Mouse (Mus musculus) limb, embryonic 12.5 days (tissue): Measurements from ENCODE around the gene Enox1. TPM values are rescaled to one million over a fixed set of nuclear protein-coding genes. Genes with fewer than 3 reads are reported as not detected.

ENCODE experiments used
- ATAC-seq: fragments of 200-750 bp; cut with Nextera tagmentation; 2 replicates; pipeline ENCODE4 v1.8.0; 2017; ENCODE audit warnings: low read depth, moderate TSS enrichment; ENCODE audit not compliant: insufficient number of reproducible peaks, insufficient read depth, low FRiP score, low TSS enrichment
- H3K27ac ChIP-seq: fragments of 300-500 bp; sonication (generic); 2 replicates; pipeline ENCODE4 v1.5.1; 2016; ENCODE audit warnings: mild to moderate bottlenecking, moderate library complexity
- H3K27me3 ChIP-seq: fragments of 300-500 bp; sonication (generic); 2 replicates; pipeline ENCODE4 v1.6.1; 2016; ENCODE audit warnings: mild to moderate bottlenecking, moderate library complexity
- H3K36me3 ChIP-seq: fragments of 300-500 bp; sonication (generic); 2 replicates; pipeline ENCODE4 v1.6.1; 2016; ENCODE audit warnings: mild to moderate bottlenecking, moderate library complexity
- H3K4me1 ChIP-seq: fragments of 300-500 bp; sonication (generic); replicated peaks from 2 replicates; pipeline ENCODE4 v1.6.1; 2016
- H3K4me2 ChIP-seq: fragments of 300-500 bp; sonication (generic); 2 replicates; pipeline ENCODE4 v1.6.1; 2016; ENCODE audit warnings: mild to moderate bottlenecking, moderate library complexity
- H3K4me3 ChIP-seq: fragments of 300-500 bp; sonication (generic); replicated peaks from 2 replicates; pipeline ENCODE4 v1.5.1; 2016; ENCODE audit warnings: mild to moderate bottlenecking
- H3K9ac ChIP-seq: fragments of 300-500 bp; sonication (generic); replicated peaks from 2 replicates; pipeline ENCODE4 v1.6.1; 2016; ENCODE audit warnings: mild to moderate bottlenecking, moderate library complexity
- H3K9me3 ChIP-seq: fragments of 300-500 bp; sonication (generic); 2 replicates; pipeline ENCODE4 v1.6.1; 2016; ENCODE audit warnings: mild to moderate bottlenecking, moderate library complexity
- WGBS: fragments of 180-500 bp; shearing (Covaris S2); methylation state at CpG from one replicate; pipeline ENCODE4 v1.1.7; 2016; 5-methylcytosine and 5-hydroxymethylcytosine counted together
- polyA plus RNA-seq: library from polyadenylated mRNA; unstranded; fragments of >200 nt; fragmentation: Nextera tagmentation; extraction: Ambion mirVana; gene quantifications from 2 replicates; pipeline ENCODE4 v1.2.1, GENCODE M21; 2016

Gene Enox1
- polyA plus RNA-seq, 1 experiment from 2014 or later, result 12.9 TPM

DNA sequence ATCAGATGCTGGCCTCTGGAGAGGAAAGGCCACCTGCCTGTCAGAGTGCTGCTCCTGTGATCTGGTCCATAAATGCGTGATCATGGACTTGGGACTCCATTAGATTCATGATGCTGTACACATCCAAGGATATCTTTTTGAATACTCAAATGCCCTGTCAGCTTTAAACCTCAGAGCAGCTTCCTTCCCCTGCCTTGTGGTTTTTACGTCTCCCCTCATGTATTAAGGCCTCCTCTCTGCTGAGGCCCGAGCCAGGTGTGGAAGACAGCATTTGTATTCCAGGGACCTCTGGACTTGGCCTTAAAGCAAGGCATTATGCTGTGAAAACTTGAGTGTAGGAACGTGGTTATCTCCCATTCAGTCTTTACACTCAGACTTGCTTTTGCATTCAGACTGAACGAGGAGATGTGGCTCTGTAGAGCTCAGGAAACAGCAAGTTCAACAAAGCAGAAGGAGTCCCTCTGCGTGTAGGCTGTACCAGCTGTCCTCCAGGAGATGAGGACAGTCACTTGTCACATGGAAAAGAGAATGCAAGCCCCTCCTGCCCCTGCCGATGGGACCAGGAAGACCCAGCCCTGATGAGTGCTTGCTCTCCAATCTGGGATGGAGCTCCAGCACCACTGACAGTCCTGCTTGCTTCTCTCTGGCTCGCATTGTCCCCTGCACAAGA, 252.8 kb downstream of the Enox1 start:
- H3K9me3 ChIP-seq, result no peaks in the 10 kb centered on the region
- WGBS, result 88% methylated on average over 8 of the region's 8 CpGs
- no peaks in the 10 kb centered on the region for H3K36me3 ChIP-seq
- no peaks in the 10 kb centered on the region for H3K27me3 ChIP-seq
- ATAC-seq, result no peak
- no peak overlapping the region for H3K9ac ChIP-seq
- H3K27ac ChIP-seq, result no peak overlapping the region
- H3K4me1 ChIP-seq, result no peaks in the 10 kb centered on the region
- no peak overlapping the region for H3K4me2 ChIP-seq
- no peak overlapping the region for H3K4me3 ChIP-seq

DNA sequence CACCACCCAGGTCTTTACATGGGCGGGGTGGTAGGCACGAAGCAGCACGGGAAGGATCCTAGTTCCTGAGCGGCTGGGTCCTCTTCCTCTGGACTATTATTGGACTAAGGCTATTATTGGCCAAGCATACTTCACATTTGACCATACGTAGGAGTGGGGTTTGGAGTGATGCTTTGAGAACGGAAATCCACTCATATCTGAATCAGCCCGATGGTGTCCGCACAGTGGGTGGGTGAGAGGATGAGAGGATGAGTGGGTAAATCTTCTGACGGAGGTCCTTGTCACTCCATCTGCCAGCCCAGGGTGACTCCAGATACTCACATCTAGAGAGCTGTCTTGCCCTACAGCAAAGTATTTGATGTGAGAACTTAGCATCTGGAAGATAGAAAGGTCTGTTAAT, 253.8 kb downstream of the Enox1 start:
- WGBS, result 97% methylated on average over 9 of the region's 9 CpGs
- Histone ChIP-seq H3K4me3 (no peak overlapping the region), H3K9ac (no peak overlapping the region), H3K27ac (no peak overlapping the region), H3K4me1 (peaks cover 4% of the 10 kb centered on the region; the same call in 1 of the 2 replicates), H3K27me3 (no peaks in the 10 kb centered on the region), H3K4me2 (no peak overlapping the region), H3K36me3 (no peaks in the 10 kb centered on the region), H3K9me3 (no peaks in the 10 kb centered on the region)
- ATAC-seq, result no peak

DNA sequence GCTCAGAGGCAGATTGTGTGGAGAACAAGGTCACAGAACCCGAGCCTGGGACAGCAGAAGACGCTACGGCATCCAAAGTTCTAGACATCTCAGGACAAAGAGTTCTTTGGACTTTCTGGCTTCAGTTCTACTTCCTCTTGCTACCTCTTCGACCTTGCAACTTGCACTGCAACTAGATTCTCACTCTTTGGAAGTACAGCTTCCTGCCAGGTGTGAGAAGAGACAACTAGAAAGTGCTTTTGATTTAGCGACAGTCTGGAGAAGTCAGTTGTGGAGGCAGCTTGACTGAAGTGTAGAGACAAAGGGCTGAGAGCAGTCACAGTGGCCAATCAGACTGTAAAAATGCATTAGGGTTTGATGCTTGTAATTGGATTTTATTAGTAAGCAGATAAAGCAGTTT, 256.5 kb downstream of the Enox1 start:
- H3K36me3 ChIP-seq, result no peaks in the 10 kb centered on the region
- no peak overlapping the region for H3K4me2 ChIP-seq
- peaks cover 10% of the 10 kb centered on the region; the same call in 1 of the 2 replicates for H3K4me1 ChIP-seq
- no peak overlapping the region for H3K4me3 ChIP-seq
- ATAC-seq, result no peak
- 84% methylated on average over 5 of the region's 5 CpGs for WGBS
- no peak overlapping the region for H3K9ac ChIP-seq
- no peaks in the 10 kb centered on the region for H3K9me3 ChIP-seq
- H3K27ac ChIP-seq, result no peak overlapping the region
- H3K27me3 ChIP-seq, result no peaks in the 10 kb centered on the region

- 84% methylated on average over 2 of the region's 2 CpGs for WGBS
- ATAC-seq, result no peak
- H3K4me3 ChIP-seq, result no peak overlapping the region
Measured at GRCm38 (mm10) chr14:77416358-77416757, 259.8 kb downstream of the Enox1 start.

GRCm38 (mm10) chr14:77421031-77421430, 264.5 kb downstream of the Enox1 start:
- Histone ChIP-seq H3K9me3 (no peaks in the 10 kb centered on the region), H3K27me3 (no peaks in the 10 kb centered on the region), H3K4me3 (no peak overlapping the region), H3K9ac (no peak overlapping the region), H3K36me3 (no peaks in the 10 kb centered on the region), H3K4me1 (no peaks in the 10 kb centered on the region), H3K4me2 (no peak overlapping the region), H3K27ac (no peak overlapping the region)
- no peak for ATAC-seq
- WGBS, result 79% methylated on average over 6 of the region's 6 CpGs

More at GRCm38 (mm10) chr14:77416358-77416757, 259.8 kb downstream of the Enox1 start:
- no peaks in the 10 kb centered on the region for H3K36me3 ChIP-seq
- H3K27me3 ChIP-seq, result no peaks in the 10 kb centered on the region
- no peak overlapping the region for H3K4me2 ChIP-seq
- no peak overlapping the region for H3K9ac ChIP-seq
- H3K9me3 ChIP-seq, result no peaks in the 10 kb centered on the region
- H3K4me1 ChIP-seq, result peaks cover 10% of the 10 kb centered on the region; the same call in 1 of the 2 replicates
- H3K27ac ChIP-seq, result no peak overlapping the region

DNA sequence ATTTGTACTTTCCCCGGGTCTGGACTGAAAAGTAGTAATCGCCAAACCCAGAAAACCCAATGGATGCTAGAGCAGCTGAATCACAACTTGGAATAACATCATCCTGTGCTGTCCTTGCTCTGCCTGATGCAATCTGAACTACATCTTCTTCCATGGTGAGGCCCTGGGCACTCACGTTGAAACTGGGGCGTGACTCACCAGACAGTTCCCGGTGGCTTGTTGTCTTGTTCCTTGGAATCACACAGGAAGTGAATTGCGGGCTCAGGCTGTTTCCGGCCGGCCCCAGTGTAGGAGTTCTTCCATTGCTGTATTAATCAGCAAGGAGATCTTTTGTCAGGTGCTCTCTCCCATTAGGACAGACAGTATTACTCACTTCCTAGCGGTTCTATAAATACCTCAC, 266.6 kb downstream of the Enox1 start:
- H3K27ac ChIP-seq, result no peak overlapping the region
- no peak overlapping the region for H3K4me3 ChIP-seq
- no peak overlapping the region for H3K4me2 ChIP-seq
- H3K9ac ChIP-seq, result no peak overlapping the region
- WGBS, result 87% methylated on average over 9 of the region's 9 CpGs
- H3K36me3 ChIP-seq, result no peaks in the 10 kb centered on the region
- H3K4me1 ChIP-seq, result no peaks in the 10 kb centered on the region
- no peaks in the 10 kb centered on the region for H3K9me3 ChIP-seq
- ATAC-seq, result no peak
- H3K27me3 ChIP-seq, result no peaks in the 10 kb centered on the region

GRCm38 (mm10) chr14:77439426-77439825, 282.9 kb downstream of the Enox1 start:
- no peak overlapping the region for H3K4me2 ChIP-seq
- no peaks in the 10 kb centered on the region for H3K27me3 ChIP-seq
- H3K36me3 ChIP-seq, result no peaks in the 10 kb centered on the region
- H3K9me3 ChIP-seq, result no peaks in the 10 kb centered on the region
- H3K4me3 ChIP-seq, result no peak overlapping the region
- WGBS, result 88% methylated on average over 5 of the region's 5 CpGs
- H3K4me1 ChIP-seq, result no peaks in the 10 kb centered on the region
- no peak overlapping the region for H3K27ac ChIP-seq
- ATAC-seq, result no peak
- H3K9ac ChIP-seq, result no peak overlapping the region

GRCm38 (mm10) chr14:77440805-77441204, 284.2 kb downstream of the Enox1 start:
- Histone ChIP-seq H3K9ac (no peak overlapping the region), H3K4me3 (no peak overlapping the region), H3K27me3 (no peaks in the 10 kb centered on the region), H3K36me3 (no peaks in the 10 kb centered on the region), H3K4me2 (no peak overlapping the region), H3K27ac (no peak overlapping the region), H3K9me3 (no peaks in the 10 kb centered on the region), H3K4me1 (no peaks in the 10 kb centered on the region)
- ATAC-seq, result no peak
- WGBS, result 88% methylated on average over 7 of the region's 7 CpGs

GRCm38 (mm10) chr14:77441541-77441940, 285.0 kb downstream of the Enox1 start:
- no peaks in the 10 kb centered on the region for H3K4me1 ChIP-seq
- no peaks in the 10 kb centered on the region for H3K27me3 ChIP-seq
- no peak overlapping the region for H3K9ac ChIP-seq
- H3K36me3 ChIP-seq, result no peaks in the 10 kb centered on the region
- no peak for ATAC-seq
- no peaks in the 10 kb centered on the region for H3K9me3 ChIP-seq
- H3K4me2 ChIP-seq, result no peak overlapping the region
- H3K4me3 ChIP-seq, result no peak overlapping the region
- WGBS, result 91% methylated on average over 6 of the region's 6 CpGs
- H3K27ac ChIP-seq, result no peak overlapping the region

GRCm38 (mm10) chr14:77448001-77448400, 291.4 kb downstream of the Enox1 start:
- no peak for ATAC-seq
- Histone ChIP-seq H3K9me3 (no peaks in the 10 kb centered on the region), H3K36me3 (no peaks in the 10 kb centered on the region), H3K4me2 (no peak overlapping the region), H3K4me1 (no peaks in the 10 kb centered on the region), H3K9ac (no peak overlapping the region), H3K27me3 (no peaks in the 10 kb centered on the region), H3K4me3 (no peak overlapping the region), H3K27ac (no peak overlapping the region)
- 62% methylated on average over 4 of the region's 4 CpGs for WGBS

- peaks cover 8% of the 10 kb centered on the region; the same call in 1 of the 2 replicates for H3K4me1 ChIP-seq
- no peak overlapping the region for H3K27ac ChIP-seq
- no peak overlapping the region for H3K4me2 ChIP-seq
- H3K27me3 ChIP-seq, result no peaks in the 10 kb centered on the region
- no peaks in the 10 kb centered on the region for H3K36me3 ChIP-seq
- H3K9me3 ChIP-seq, result no peaks in the 10 kb centered on the region
- no peak overlapping the region for H3K9ac ChIP-seq
- H3K4me3 ChIP-seq, result no peak overlapping the region
- WGBS, result 79% methylated on average over 4 of the region's 4 CpGs
- ATAC-seq, result no peak
Measured at GRCm38 (mm10) chr14:77451916-77452315, 295.4 kb downstream of the Enox1 start.

DNA sequence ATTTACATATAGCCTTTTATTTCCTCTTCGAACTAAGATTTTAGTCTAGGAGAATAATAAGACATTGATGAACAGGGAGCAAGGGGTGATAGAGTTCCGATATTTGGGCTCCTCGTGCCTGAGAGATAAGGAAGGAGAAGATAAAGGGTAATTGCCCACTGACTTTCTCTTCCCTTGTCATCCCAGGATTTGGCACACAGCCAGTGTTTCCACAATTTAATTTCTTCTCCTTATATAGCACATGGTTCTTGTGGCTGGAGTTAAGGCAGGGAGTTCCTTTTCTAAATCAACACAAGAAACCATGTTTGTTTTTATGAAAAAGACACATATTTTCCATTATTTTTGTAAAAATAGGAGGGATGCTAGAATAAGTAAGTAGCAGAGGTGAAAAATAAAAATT, 299.5 kb downstream of the Enox1 start:
- H3K4me3 ChIP-seq, result no peak overlapping the region
- no peak for ATAC-seq
- no peak overlapping the region for H3K27ac ChIP-seq
- no peak overlapping the region for H3K9ac ChIP-seq
- H3K27me3 ChIP-seq, result no peaks in the 10 kb centered on the region
- no peaks in the 10 kb centered on the region for H3K36me3 ChIP-seq
- H3K9me3 ChIP-seq, result no peaks in the 10 kb centered on the region
- WGBS, result 84% methylated on average over 3 of the region's 3 CpGs
- H3K4me1 ChIP-seq, result peaks cover 14% of the 10 kb centered on the region
- no peak overlapping the region for H3K4me2 ChIP-seq
